Mouse (Mus musculus): ENCODE results near the gene Caap1. TPM values are rescaled to one million over a fixed set of nuclear protein-coding genes. Genes with fewer than 3 reads are reported as not detected.

Gene Caap1
- polyA plus RNA-seq, 1 experiment from 2014 or later = 24.0 TPM

DNA sequence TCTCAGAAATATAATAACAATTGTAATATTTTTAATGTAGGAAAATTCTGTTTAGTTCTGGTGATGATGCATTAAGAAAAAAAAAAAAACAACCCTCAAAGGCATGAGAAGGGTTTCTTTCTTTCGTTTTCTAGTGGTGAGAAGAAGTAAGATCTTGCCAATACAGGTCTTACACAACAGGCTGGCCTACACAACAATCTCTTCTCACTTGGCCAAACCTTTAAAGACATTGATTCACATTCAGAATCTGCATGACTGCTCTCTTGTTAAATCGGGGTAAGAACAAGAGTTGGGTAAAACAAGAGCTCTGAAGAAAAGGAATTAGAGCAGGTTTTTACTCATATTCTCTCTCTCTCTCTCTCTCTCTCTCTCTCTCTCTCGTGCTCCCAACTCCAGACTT lies 41.2 kb downstream of the Caap1 start:
- DNase-seq (ENCODE audit: low spot score) = no peak

DNA sequence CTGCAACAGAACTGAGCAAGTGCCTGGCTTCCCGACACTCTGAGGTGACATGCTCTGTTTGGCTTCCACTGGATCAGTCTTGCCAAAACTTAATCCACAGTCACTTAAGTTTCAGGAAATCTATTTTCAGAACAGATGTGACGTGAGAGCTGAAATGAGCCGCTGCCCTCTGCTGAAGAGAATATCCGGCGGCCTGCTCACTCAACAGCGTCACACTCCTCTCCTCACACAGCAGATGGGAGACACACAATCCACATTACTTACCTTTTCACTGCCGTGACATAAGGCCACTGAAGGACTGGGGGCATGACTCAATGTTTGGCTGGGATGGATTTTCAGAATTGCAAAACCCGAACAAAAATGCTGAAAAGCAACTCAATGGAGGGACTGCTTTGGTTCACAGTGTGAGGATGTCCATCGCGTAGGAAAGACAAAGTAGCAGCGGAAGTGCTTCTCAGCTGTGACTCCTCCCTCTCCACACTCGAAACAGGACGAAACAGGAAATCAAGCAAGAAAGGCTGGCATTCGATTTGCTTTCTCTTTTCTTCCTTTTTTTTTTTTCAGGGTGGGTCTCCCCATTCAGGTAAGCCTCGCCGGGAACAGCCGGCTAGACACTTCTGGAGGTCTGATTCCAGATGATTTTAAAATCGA lies 79.7 kb downstream of the Caap1 start:
- DNase-seq (ENCODE audit: low spot score) = no peak

DNA sequence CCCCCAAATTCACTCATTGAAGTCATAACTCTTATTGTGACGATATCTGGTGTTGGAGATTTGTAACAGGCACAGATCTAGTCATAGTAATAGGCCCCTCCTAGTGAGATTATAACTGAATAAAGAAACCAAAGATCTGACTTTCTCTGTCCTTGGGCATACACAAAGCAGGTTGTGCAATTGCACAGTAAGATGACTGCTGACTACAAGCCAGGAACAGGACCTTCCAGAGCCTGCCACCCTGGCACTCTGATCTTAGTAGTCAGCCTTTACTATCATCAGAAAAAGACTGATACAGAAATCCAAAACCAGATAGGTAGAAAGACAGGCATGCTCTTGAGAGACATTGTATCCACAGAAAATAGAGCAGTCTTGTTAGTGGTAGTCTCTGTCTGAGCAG lies 83.3 kb downstream of the Caap1 start:
- no peak for DNase-seq (ENCODE audit: low spot score)

DNA sequence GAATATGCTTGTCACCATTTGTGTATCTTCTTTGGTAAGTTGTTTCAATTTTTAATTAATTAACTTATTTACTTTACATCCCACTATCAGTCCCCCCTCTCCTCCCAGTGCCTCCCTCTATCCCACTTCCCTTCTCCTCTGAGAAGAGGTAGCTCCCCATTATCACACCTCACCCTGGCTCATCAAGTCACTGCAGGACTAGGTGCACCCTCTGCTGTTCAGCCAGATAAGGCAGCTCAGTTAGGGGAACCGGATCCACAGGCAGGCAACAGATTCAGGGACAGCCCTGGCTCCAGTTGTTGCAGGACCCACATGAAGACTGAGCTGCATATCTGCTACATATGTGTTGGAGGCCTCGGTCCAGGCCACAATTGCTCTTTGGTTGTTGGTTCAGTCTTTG lies 97.2 kb downstream of the Caap1 start:
- DNase-seq (ENCODE audit: low spot score) = no peak

DNA sequence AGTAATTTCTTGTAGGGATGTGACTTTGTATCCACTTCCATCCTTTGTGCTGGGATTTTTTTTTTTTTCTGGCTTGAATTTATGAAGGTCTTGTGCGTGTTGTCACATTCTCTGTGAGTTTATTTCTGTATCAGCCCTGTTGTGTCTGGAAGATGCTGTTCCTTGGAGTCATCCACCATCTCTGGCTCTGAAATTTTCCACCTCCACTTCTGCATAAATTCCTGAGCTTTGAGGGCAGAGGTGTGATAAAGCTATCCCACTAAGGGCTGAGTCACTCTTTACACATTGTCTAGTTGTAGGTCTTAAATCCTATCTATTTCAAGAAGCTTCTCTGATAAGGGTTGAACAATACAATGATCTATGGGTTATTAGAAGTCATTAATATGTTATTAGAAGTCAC lies 101.7 kb downstream of the Caap1 start:
- no peak for DNase-seq (ENCODE audit: low spot score)

Other genes starting within 250 kb of the Caap1 start
- gene Gm10306, start 250 bp downstream of the Caap1 start, polyA plus RNA-seq (2015; fragmentation: Nextera tagmentation; extraction: Ambion mirVana) = 0.40 TPM in 1 of 2 replicates, not detected in the other
- gene Plaa, start 46.4 kb upstream of the Caap1 start, polyA plus RNA-seq (2015; fragmentation: Nextera tagmentation; extraction: Ambion mirVana) = 67.5 and 74.6 TPM in 2 replicates
- 14.2 and 14.5 TPM in 2 replicates for gene Ift74, start 57.7 kb upstream of the Caap1 start, polyA plus RNA-seq (2015; fragmentation: Nextera tagmentation; extraction: Ambion mirVana)
- gene Lrrc19, start 93.3 kb upstream of the Caap1 start, polyA plus RNA-seq (2015; fragmentation: Nextera tagmentation; extraction: Ambion mirVana) = 0.09 and 0.12 TPM in 2 replicates
- 2.9 and 3.1 TPM in 2 replicates for gene Tek, start 182.5 kb upstream of the Caap1 start, polyA plus RNA-seq (2015; fragmentation: Nextera tagmentation; extraction: Ambion mirVana)